Mouse (Mus musculus): ENCODE measurements at regions not wholly inside any gene's neighbourhood (a gene's known extent, or its start where the extent isn't known, plus 50 kb on each side); places are given as distances from the start of the nearest gene placed in this dataset.

- no peak for DNase-seq
Observed at GRCm38 (mm10) chrX:163812431-163812830, 51.3 kb upstream of the Rnf138rt1 start.

GRCm38 (mm10) chrX:163814806-163815205 is 53.7 kb upstream of the Rnf138rt1 start:
- no peak for DNase-seq

DNA sequence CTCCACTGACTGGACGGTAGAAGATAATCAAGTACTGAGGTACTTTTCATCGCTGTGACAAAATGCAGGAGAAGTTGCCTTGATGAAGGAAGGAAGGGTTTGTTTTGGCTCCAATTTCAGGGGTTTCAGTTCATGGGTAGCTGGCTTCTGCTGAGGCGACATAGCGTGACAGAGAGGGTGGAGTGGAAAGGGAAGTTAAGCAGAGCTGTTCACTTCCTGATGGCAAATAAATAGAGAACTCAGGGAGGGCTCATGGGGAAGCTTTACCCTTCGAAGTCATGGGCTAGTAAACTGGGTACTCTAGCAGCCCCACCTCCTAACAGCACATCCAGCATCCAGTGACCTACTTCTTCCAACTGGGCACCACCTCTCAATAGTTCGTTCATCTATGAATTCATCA is 61.2 kb upstream of the Rnf138rt1 start:
- DNase-seq: no peak

DNA sequence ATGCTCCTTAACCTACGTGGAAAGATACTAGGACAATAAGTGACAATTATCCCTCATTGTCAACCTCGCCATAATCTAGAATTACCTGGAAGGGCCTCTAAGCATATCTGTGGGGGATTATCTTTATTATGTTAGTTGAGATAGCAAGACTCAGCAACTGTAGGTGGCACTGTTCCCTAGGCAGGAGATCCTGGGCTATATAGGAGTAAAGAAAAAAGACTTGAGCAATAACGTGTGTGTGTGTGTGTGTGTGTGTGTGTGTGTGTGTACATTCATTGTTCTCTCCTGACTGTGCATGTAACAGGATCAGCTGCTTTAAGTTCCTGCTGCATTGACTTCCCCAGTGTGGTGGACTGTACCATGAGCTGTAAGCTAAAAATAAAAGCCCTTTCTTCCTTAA is 66.3 kb upstream of the Rnf138rt1 start:
- DNase-seq: no peak

- DNase-seq: no peak
Observed at GRCm38 (mm10) chrX:163845408-163845807, 63.4 kb upstream of the Ap1s2 start.

GRCm38 (mm10) chrX:163846890-163847289 is 61.9 kb upstream of the Ap1s2 start:
- DNase-seq: peak; percentile 10

- peak; percentile 3 for DNase-seq
Observed at GRCm38 (mm10) chrX:163847651-163848050, 61.2 kb upstream of the Ap1s2 start.

GRCm38 (mm10) chrX:163848510-163849199 is 60.2 kb upstream of the Ap1s2 start:
- peak; percentile 53 for DNase-seq

GRCm38 (mm10) chrX:163850915-163851599 is 57.8 kb upstream of the Ap1s2 start:
- no peak for DNase-seq

DNA sequence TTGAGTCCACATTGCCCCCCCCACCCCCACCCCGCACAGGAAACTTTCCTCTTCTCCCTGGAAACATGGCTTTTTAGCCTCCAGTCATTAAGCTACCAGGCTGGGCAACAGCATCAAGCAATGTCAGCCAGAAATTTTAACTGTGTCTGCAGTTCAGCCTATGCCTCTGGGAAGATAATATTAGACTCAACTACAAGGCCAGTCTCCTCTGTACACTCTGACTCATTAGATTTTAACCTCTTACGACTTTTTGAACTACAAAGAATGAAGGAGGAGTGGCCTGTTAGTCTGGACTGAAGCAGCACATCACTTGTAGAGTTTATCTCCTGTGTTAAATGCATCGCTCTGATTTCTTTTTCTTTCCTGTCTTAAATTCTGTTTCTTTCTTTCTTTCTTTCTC is 50.3 kb upstream of the Ap1s2 start:
- DNase-seq: no peak
